Mouse (Mus musculus) liver, embryonic 15.5 days (tissue): ENCODE results near the gene Rbfox2. TPM values are rescaled to one million over a fixed set of nuclear protein-coding genes. Genes with fewer than 3 reads are reported as not detected.

Experiments used
- ATAC-seq: fragments of 200-750 bp; cut with Nextera tagmentation; 2 replicates; pipeline ENCODE4 v1.8.0; 2017; ENCODE audit warnings: moderate number of reproducible peaks, mild to moderate bottlenecking, moderate library complexity; ENCODE audit not compliant: insufficient read depth
- H3K27ac ChIP-seq: fragments of 300-500 bp; sonication (generic); replicated peaks from 2 replicates; pipeline ENCODE4 v1.5.1; 2015; ENCODE audit warnings: mild to moderate bottlenecking, inconsistent platforms
- H3K27me3 ChIP-seq: fragments of 300-500 bp; sonication (generic); 2 replicates; pipeline ENCODE4 v1.6.1; 2015; ENCODE audit warnings: mild to moderate bottlenecking, inconsistent platforms
- H3K36me3 ChIP-seq: fragments of 300-500 bp; sonication (generic); replicated peaks from 2 replicates; pipeline ENCODE4 v1.6.1; 2015; ENCODE audit warnings: moderate library complexity, mild to moderate bottlenecking, inconsistent platforms
- H3K4me1 ChIP-seq: fragments of 300-500 bp; sonication (generic); replicated peaks from 2 replicates; pipeline ENCODE4 v1.6.1; 2015; ENCODE audit warnings: inconsistent platforms
- H3K4me2 ChIP-seq: fragments of 300-500 bp; sonication (generic); 2 replicates; pipeline ENCODE4 v1.6.1; 2015; ENCODE audit warnings: moderate library complexity, mild to moderate bottlenecking, inconsistent platforms
- H3K4me3 ChIP-seq: fragments of 300-500 bp; sonication (generic); replicated peaks from 2 replicates; pipeline ENCODE4 v1.5.1; 2015; ENCODE audit warnings: mild to moderate bottlenecking, inconsistent platforms
- H3K9ac ChIP-seq: fragments of 300-500 bp; sonication (generic); 2 replicates; pipeline ENCODE4 v1.6.1; 2015; ENCODE audit warnings: moderate library complexity, mild to moderate bottlenecking, inconsistent platforms
- H3K9me3 ChIP-seq: fragments of 300-500 bp; sonication (generic); replicated peaks from 2 replicates; pipeline ENCODE4 v1.6.1; 2016; ENCODE audit warnings: inconsistent platforms
- WGBS: fragments of 180-500 bp; shearing (Covaris S2); methylation state at CpG from one replicate; pipeline ENCODE4 v1.1.7; 2015; ENCODE audit warnings: mixed read lengths; ENCODE audit not compliant: insufficient replicate concordance; 5-methylcytosine and 5-hydroxymethylcytosine counted together
- polyA plus RNA-seq: library from polyadenylated mRNA; unstranded; fragments of >200 nt; fragmentation: Nextera tagmentation; extraction: Ambion mirVana; gene quantifications from 2 replicates; pipeline ENCODE4 v1.2.1, GENCODE M21; 2015

Rbfox2 gene
- polyA plus RNA-seq = 9.8 and 10.8 TPM in 2 replicates

- peaks cover 60% of the 10 kb centered on the region for H3K27me3 ChIP-seq
- no peaks in the 10 kb centered on the region for H3K36me3 ChIP-seq
- peak within 1 kb of the TSS; percentile 63 for H3K4me3 ChIP-seq
- peak within 1 kb of the TSS; percentile 78 for H3K27ac ChIP-seq
- peak; percentile 90 for ATAC-seq
- H3K9ac ChIP-seq = peak within 1 kb of the TSS; percentile 40
- H3K9me3 ChIP-seq = no peaks in the 10 kb centered on the region
- peaks cover 16% of the 10 kb centered on the region for H3K4me1 ChIP-seq
- WGBS = 1% methylated on average over 88 of the region's 90 CpGs
- peak within 1 kb of the TSS; percentile 74 for H3K4me2 ChIP-seq
Observed at GRCm38 (mm10) chr15:77306547-77307261, at the start of gene Rbfox2. TSS of gene Rbfox2 (minus strand) at chr15:77307004.

GRCm38 (mm10) chr15:77356248-77356810, 49.5 kb upstream of the Rbfox2 start:
- Histone ChIP-seq H3K27ac (no peak overlapping the region), H3K36me3 (no peaks in the 10 kb centered on the region), H3K9me3 (no peaks in the 10 kb centered on the region), H3K4me3 (no peak overlapping the region), H3K9ac (no peak overlapping the region), H3K27me3 (0 out of 2 replicates have a peak, but pooled peaks cover 16% of the 10 kb centered on the region), H3K4me1 (peaks cover 12% of the 10 kb centered on the region), H3K4me2 (peak overlapping the region; percentile 25; the same call in 1 of the 2 replicates)
- ATAC-seq = no peak
- WGBS = 14% methylated on average over 11 of the region's 11 CpGs

- Histone ChIP-seq H3K9ac (no peak overlapping the region), H3K36me3 (no peaks in the 10 kb centered on the region), H3K4me2 (no peak overlapping the region), H3K4me1 (peaks cover 12% of the 10 kb centered on the region), H3K9me3 (no peaks in the 10 kb centered on the region), H3K27me3 (0 out of 2 replicates have a peak, but pooled peaks cover 16% of the 10 kb centered on the region), H3K27ac (no peak overlapping the region), H3K4me3 (no peak overlapping the region)
- 73% methylated on average over 6 of the region's 6 CpGs for WGBS
- no peak for ATAC-seq
Observed at GRCm38 (mm10) chr15:77354848-77355551, 48.2 kb upstream of the Rbfox2 start.

- H3K4me3 ChIP-seq = no peak overlapping the region
- peaks cover 12% of the 10 kb centered on the region for H3K4me1 ChIP-seq
- no peak for ATAC-seq
- H3K27me3 ChIP-seq = 0 out of 2 replicates have a peak, but pooled peaks cover 12% of the 10 kb centered on the region
- WGBS = 48% methylated on average over 4 of the region's 4 CpGs
- H3K4me2 ChIP-seq = no peak overlapping the region
- H3K36me3 ChIP-seq = no peaks in the 10 kb centered on the region
- H3K9ac ChIP-seq = no peak overlapping the region
- no peak overlapping the region for H3K27ac ChIP-seq
- no peaks in the 10 kb centered on the region for H3K9me3 ChIP-seq
Observed at GRCm38 (mm10) chr15:77354496-77354847, 47.7 kb upstream of the Rbfox2 start.

GRCm38 (mm10) chr15:77353764-77354163, 47.0 kb upstream of the Rbfox2 start:
- no peaks in the 10 kb centered on the region for H3K36me3 ChIP-seq
- H3K4me2 ChIP-seq = no peak overlapping the region
- H3K27ac ChIP-seq = no peak overlapping the region
- 19% methylated on average over 4 of the region's 4 CpGs for WGBS
- 0 out of 2 replicates have a peak, but pooled peaks cover 5% of the 10 kb centered on the region for H3K27me3 ChIP-seq
- no peak for ATAC-seq
- peaks cover 9% of the 10 kb centered on the region for H3K4me1 ChIP-seq
- H3K4me3 ChIP-seq = no peak overlapping the region
- H3K9ac ChIP-seq = no peak overlapping the region
- H3K9me3 ChIP-seq = no peaks in the 10 kb centered on the region

GRCm38 (mm10) chr15:77352863-77353262, 46.1 kb upstream of the Rbfox2 start:
- no peaks in the 10 kb centered on the region for H3K27me3 ChIP-seq
- no peaks in the 10 kb centered on the region for H3K36me3 ChIP-seq
- 34% methylated on average over 7 of the region's 7 CpGs for WGBS
- no peak overlapping the region for H3K4me2 ChIP-seq
- no peak overlapping the region for H3K4me3 ChIP-seq
- H3K9ac ChIP-seq = no peak overlapping the region
- H3K27ac ChIP-seq = no peak overlapping the region
- ATAC-seq = no peak
- no peaks in the 10 kb centered on the region for H3K9me3 ChIP-seq
- peaks cover 8% of the 10 kb centered on the region; the same call in 1 of the 2 replicates for H3K4me1 ChIP-seq

GRCm38 (mm10) chr15:77350117-77350516, 43.3 kb upstream of the Rbfox2 start:
- ATAC-seq = no peak
- 58% methylated on average over 7 of the region's 7 CpGs for WGBS
- Histone ChIP-seq H3K4me3 (no peak overlapping the region), H3K27ac (no peak overlapping the region), H3K4me1 (peaks cover 4% of the 10 kb centered on the region; the same call in 1 of the 2 replicates), H3K9ac (no peak overlapping the region), H3K9me3 (no peaks in the 10 kb centered on the region), H3K36me3 (no peaks in the 10 kb centered on the region), H3K27me3 (no peaks in the 10 kb centered on the region), H3K4me2 (no peak overlapping the region)

- no peak overlapping the region for H3K27ac ChIP-seq
- no peak for ATAC-seq
- WGBS = 55% methylated on average over 7 of the region's 7 CpGs
Observed at GRCm38 (mm10) chr15:77348146-77348545, 41.3 kb upstream of the Rbfox2 start.

GRCm38 (mm10) chr15:77344127-77345125, 37.6 kb upstream of the Rbfox2 start:
- Histone ChIP-seq H3K36me3 (no peaks in the 10 kb centered on the region), H3K27me3 (peaks cover 16% of the 10 kb centered on the region), H3K9me3 (no peaks in the 10 kb centered on the region), H3K4me3 (no peak overlapping the region), H3K4me2 (peak overlapping the region; percentile 35; the same call in 1 of the 2 replicates), H3K4me1 (peaks cover 24% of the 10 kb centered on the region; the same call in 1 of the 2 replicates), H3K27ac (peak overlapping the region; percentile 29; the same call in 1 of the 2 replicates), H3K9ac (no peak overlapping the region)
- ATAC-seq = no peak
- WGBS = 40% methylated on average over 17 of the region's 17 CpGs

More at GRCm38 (mm10) chr15:77348146-77348545, 41.3 kb upstream of the Rbfox2 start:
- no peak overlapping the region for H3K4me3 ChIP-seq
- H3K36me3 ChIP-seq = no peaks in the 10 kb centered on the region
- H3K4me2 ChIP-seq = no peak overlapping the region
- H3K9ac ChIP-seq = no peak overlapping the region
- H3K27me3 ChIP-seq = peaks cover 6% of the 10 kb centered on the region; the same call in 1 of the 2 replicates
- no peaks in the 10 kb centered on the region for H3K9me3 ChIP-seq
- peaks cover 16% of the 10 kb centered on the region; the same call in 1 of the 2 replicates for H3K4me1 ChIP-seq

GRCm38 (mm10) chr15:77343527-77344091, 36.8 kb upstream of the Rbfox2 start:
- peak; percentile 56 for ATAC-seq
- H3K4me3 ChIP-seq = no peak overlapping the region
- H3K9me3 ChIP-seq = no peaks in the 10 kb centered on the region
- no peak overlapping the region for H3K9ac ChIP-seq
- WGBS = 4% methylated on average over 13 of the region's 13 CpGs
- H3K27ac ChIP-seq = peak overlapping the region; percentile 29; the same call in 1 of the 2 replicates
- no peaks in the 10 kb centered on the region for H3K36me3 ChIP-seq
- H3K4me2 ChIP-seq = peak overlapping the region; percentile 35
- peaks cover 16% of the 10 kb centered on the region for H3K27me3 ChIP-seq
- H3K4me1 ChIP-seq = peaks cover 27% of the 10 kb centered on the region; the same call in 1 of the 2 replicates
